Mouse (Mus musculus): ENCODE results near the gene Tgoln1. TPM values are rescaled to one million over a fixed set of nuclear protein-coding genes. Genes with fewer than 3 reads are reported as not detected.

Tgoln1 gene
- total and polyA plus RNA-seq, 2 experiments = 41.4 to 68.7 TPM

- H3K4me3 ChIP-seq (ENCODE audit: insufficient read depth, low read depth, low read length) = no peak overlapping the region
- WGBS = 22% methylated on average over 5 of the region's 5 CpGs
- DNase-seq (ENCODE audit: extremely low read depth, low read depth, low spot score) = peak; percentile 74
- TF ChIP-seq CTCF (IDR thresholded peaks at IDR 0.05; ENCODE audit: low read depth, low read length) (no peak), POLR2A (IDR thresholded peaks at IDR 0.05; ENCODE audit: extremely low read depth, insufficient read depth, low read length) (no peak)
- no peaks in the 10 kb centered on the region for H3K36me3 ChIP-seq (ENCODE audit: control insufficient read depth, insufficient read depth, low read length)
- no peaks in the 10 kb centered on the region for H3K27me3 ChIP-seq (ENCODE audit: control insufficient read depth, insufficient read depth, low read length)
- no peak overlapping the region for H3K9ac ChIP-seq (ENCODE audit: low read depth, low read length)
- H3K79me2 ChIP-seq (ENCODE audit: control insufficient read depth, insufficient read depth, low read length) = peaks cover 6% of the 10 kb centered on the region; the same call in 1 of the 2 replicates
- H3K27ac ChIP-seq (replicated peaks; ENCODE audit: insufficient read depth, low read depth, low read length) = peak overlapping the region; percentile 53
- peaks cover 35% of the 10 kb centered on the region for H3K4me1 ChIP-seq (ENCODE audit: control insufficient read depth, insufficient read depth, low read length)
Observed at GRCm38 (mm10) chr6:72620920-72621319, 4.1 kb upstream of the Tgoln1 start.

GRCm38 (mm10) chr6:72619734-72620532, 3.1 kb upstream of the Tgoln1 start:
- TF ChIP-seq CTCF (IDR thresholded peaks at IDR 0.05; ENCODE audit: low read depth, low read length) (no peak), POLR2A (IDR thresholded peaks at IDR 0.05; ENCODE audit: extremely low read depth, insufficient read depth, low read length) (no peak)
- H3K9ac ChIP-seq (ENCODE audit: low read depth, low read length) = peak overlapping the region; percentile 28
- H3K4me1 ChIP-seq (ENCODE audit: control insufficient read depth, insufficient read depth, low read length) = peaks cover 35% of the 10 kb centered on the region
- peaks cover 11% of the 10 kb centered on the region; the same call in 1 of the 2 replicates for H3K79me2 ChIP-seq (ENCODE audit: control insufficient read depth, insufficient read depth, low read length)
- WGBS = 5% methylated on average over 12 of the region's 12 CpGs
- H3K27ac ChIP-seq (replicated peaks; ENCODE audit: insufficient read depth, low read depth, low read length) = peak overlapping the region; percentile 84
- H3K36me3 ChIP-seq (ENCODE audit: control insufficient read depth, insufficient read depth, low read length) = peaks cover 4% of the 10 kb centered on the region; the same call in 1 of the 2 replicates
- peak overlapping the region; percentile 7; the same call in 1 of the 2 replicates for H3K4me3 ChIP-seq (ENCODE audit: insufficient read depth, low read depth, low read length)
- DNase-seq (ENCODE audit: extremely low read depth, low read depth, low spot score) = peak; percentile 88
- H3K27me3 ChIP-seq (ENCODE audit: control insufficient read depth, insufficient read depth, low read length) = no peaks in the 10 kb centered on the region

GRCm38 (mm10) chr6:72615561-72616375, 1.0 kb downstream of the Tgoln1 start:
- Histone ChIP-seq H3K4me1 (ENCODE audit: control insufficient read depth, insufficient read depth, low read length) (peaks cover 31% of the 10 kb centered on the region), H3K27ac (replicated peaks; ENCODE audit: insufficient read depth, low read depth, low read length) (peak overlapping the region; percentile 68), H3K79me2 (ENCODE audit: control insufficient read depth, insufficient read depth, low read length) (peaks cover 16% of the 10 kb centered on the region; the same call in 1 of the 2 replicates), H3K9ac (ENCODE audit: low read depth, low read length) (peak overlapping the region; percentile 83), H3K27me3 (ENCODE audit: control insufficient read depth, insufficient read depth, low read length) (no peaks in the 10 kb centered on the region), H3K36me3 (ENCODE audit: control insufficient read depth, insufficient read depth, low read length) (peaks cover 34% of the 10 kb centered on the region), H3K4me3 (ENCODE audit: insufficient read depth, low read depth, low read length) (peak overlapping the region; percentile 79)
- WGBS = 5% methylated on average over 25 of the region's 25 CpGs
- TF ChIP-seq CTCF (IDR thresholded peaks at IDR 0.05; ENCODE audit: low read depth, low read length) = no peak
- no peak for TF ChIP-seq POLR2A (IDR thresholded peaks at IDR 0.05; ENCODE audit: extremely low read depth, insufficient read depth, low read length)
- DNase-seq (ENCODE audit: extremely low read depth, low read depth, low spot score) = no peak

- H3K27me3 ChIP-seq (ENCODE audit: control insufficient read depth, insufficient read depth, low read length) = no peaks in the 10 kb centered on the region
- peak overlapping the region; percentile 83 for H3K9ac ChIP-seq (ENCODE audit: low read depth, low read length)
- H3K36me3 ChIP-seq (ENCODE audit: control insufficient read depth, insufficient read depth, low read length) = peaks cover 39% of the 10 kb centered on the region
- WGBS = 12% methylated on average over 2 of the region's 2 CpGs
- peak overlapping the region; percentile 79 for H3K4me3 ChIP-seq (ENCODE audit: insufficient read depth, low read depth, low read length)
- H3K4me1 ChIP-seq (ENCODE audit: control insufficient read depth, insufficient read depth, low read length) = peaks cover 29% of the 10 kb centered on the region
- TF ChIP-seq CTCF (IDR thresholded peaks at IDR 0.05; ENCODE audit: low read depth, low read length) (no peak), POLR2A (IDR thresholded peaks at IDR 0.05; ENCODE audit: extremely low read depth, insufficient read depth, low read length) (no peak)
- peak; percentile 92 for DNase-seq (ENCODE audit: extremely low read depth, low read depth, low spot score)
- H3K27ac ChIP-seq (replicated peaks; ENCODE audit: insufficient read depth, low read depth, low read length) = peak overlapping the region; percentile 68
- peaks cover 16% of the 10 kb centered on the region; the same call in 1 of the 2 replicates for H3K79me2 ChIP-seq (ENCODE audit: control insufficient read depth, insufficient read depth, low read length)
Observed at GRCm38 (mm10) chr6:72615151-72615550, 1.6 kb downstream of the Tgoln1 start.

GRCm38 (mm10) chr6:72610261-72610660, 6.5 kb downstream of the Tgoln1 start:
- Histone ChIP-seq H3K79me2 (ENCODE audit: control insufficient read depth, insufficient read depth, low read length) (peaks cover 5% of the 10 kb centered on the region; the same call in 1 of the 2 replicates), H3K4me3 (ENCODE audit: insufficient read depth, low read depth, low read length) (no peak overlapping the region), H3K36me3 (ENCODE audit: control insufficient read depth, insufficient read depth, low read length) (peaks cover 70% of the 10 kb centered on the region), H3K27ac (replicated peaks; ENCODE audit: insufficient read depth, low read depth, low read length) (no peak overlapping the region), H3K27me3 (ENCODE audit: control insufficient read depth, insufficient read depth, low read length) (no peaks in the 10 kb centered on the region), H3K9ac (ENCODE audit: low read depth, low read length) (no peak overlapping the region), H3K4me1 (ENCODE audit: control insufficient read depth, insufficient read depth, low read length) (peaks cover 29% of the 10 kb centered on the region)
- 26% methylated on average over 4 of the region's 4 CpGs for WGBS
- TF ChIP-seq POLR2A (IDR thresholded peaks at IDR 0.05; ENCODE audit: extremely low read depth, insufficient read depth, low read length) (no peak), CTCF (IDR thresholded peaks at IDR 0.05; ENCODE audit: low read depth, low read length) (no peak)
- no peak for DNase-seq (ENCODE audit: extremely low read depth, low read depth, low spot score)
